Mouse (Mus musculus): ENCODE measurements around the gene Tex33.

The Tex33 gene

GRCm38 (mm10) chr15:78414157-78414556 is 18.4 kb upstream of the Tex33 start:
- DNase-seq (ENCODE audit: low spot score in 2 of 2) = peak; percentile 37 to 48

- no peak for DNase-seq (ENCODE audit: low spot score in 2 of 2)
Measured at GRCm38 (mm10) chr15:78413719-78414117, 18.0 kb upstream of the Tex33 start.

- DNase-seq (ENCODE audit: low spot score in 2 of 2) = no peak
Measured at GRCm38 (mm10) chr15:78413083-78413718, 17.5 kb upstream of the Tex33 start.

- no peak for DNase-seq (ENCODE audit: low spot score in 2 of 2)
Measured at GRCm38 (mm10) chr15:78409570-78410052, 13.9 kb upstream of the Tex33 start.

GRCm38 (mm10) chr15:78406293-78406934 is 10.7 kb upstream of the Tex33 start, which contains the start of gene Mpst:
TSS of gene Mpst (plus strand) at chr15:78406416.
- DNase-seq (ENCODE audit: low spot score in 2 of 2) = peak; percentile 86 to 89

- DNase-seq (ENCODE audit: low spot score in 2 of 2) = peak; percentile 88 to 89
Measured at GRCm38 (mm10) chr15:78405517-78406211, 10.0 kb upstream of the Tex33 start, which contains the start of gene Tst. TSS of gene Tst (minus strand) at chr15:78405907.

GRCm38 (mm10) chr15:78405098-78405497 is 9.4 kb upstream of the Tex33 start:
- no peak for DNase-seq (ENCODE audit: low spot score in 2 of 2)

GRCm38 (mm10) chr15:78403896-78404295 is 8.2 kb upstream of the Tex33 start:
- DNase-seq (ENCODE audit: low spot score in 2 of 2) = no peak

- no peak for DNase-seq (ENCODE audit: low spot score in 2 of 2)
Measured at GRCm38 (mm10) chr15:78403301-78403741, 7.6 kb upstream of the Tex33 start.

GRCm38 (mm10) chr15:78402423-78402822 is 6.7 kb upstream of the Tex33 start:
- DNase-seq (ENCODE audit: low spot score in 2 of 2) = no peak

- DNase-seq (ENCODE audit: low spot score in 2 of 2) = no peak
Measured at GRCm38 (mm10) chr15:78401921-78402320, 6.2 kb upstream of the Tex33 start.

GRCm38 (mm10) chr15:78401345-78401744 is 5.6 kb upstream of the Tex33 start:
- DNase-seq (ENCODE audit: low spot score in 2 of 2) = no peak

- DNase-seq (ENCODE audit: low spot score in 2 of 2) = no peak
Measured at GRCm38 (mm10) chr15:78390855-78391254, 4.9 kb downstream of the Tex33 start.

- DNase-seq (ENCODE audit: low spot score in 2 of 2) = no peak
Measured at GRCm38 (mm10) chr15:78385564-78385963, 10.1 kb downstream of the Tex33 start.

- DNase-seq (ENCODE audit: low spot score in 2 of 2) = no peak
Measured at GRCm38 (mm10) chr15:78384220-78385116, 11.2 kb downstream of the Tex33 start.

- DNase-seq (ENCODE audit: low spot score in 2 of 2) = no peak
Measured at GRCm38 (mm10) chr15:78383450-78384219, 12.1 kb downstream of the Tex33 start.

GRCm38 (mm10) chr15:78382115-78382514 is 13.6 kb downstream of the Tex33 start:
- DNase-seq (ENCODE audit: low spot score in 2 of 2) = no peak

GRCm38 (mm10) chr15:78380741-78381140 is 15.0 kb downstream of the Tex33 start:
- no peak for DNase-seq (ENCODE audit: low spot score in 2 of 2)

GRCm38 (mm10) chr15:78380208-78380607 is 15.5 kb downstream of the Tex33 start:
- DNase-seq (ENCODE audit: low spot score in 2 of 2) = no peak

- no peak for DNase-seq (ENCODE audit: low spot score in 2 of 2)
Measured at GRCm38 (mm10) chr15:78378556-78378955, 17.2 kb downstream of the Tex33 start.

- no peak for DNase-seq (ENCODE audit: low spot score in 2 of 2)
Measured at GRCm38 (mm10) chr15:78377859-78378258, 17.9 kb downstream of the Tex33 start.
